Mouse (Mus musculus): Measurements from ENCODE around the gene Crebl2. TPM values are rescaled to one million over a fixed set of nuclear protein-coding genes. Genes with fewer than 3 reads are reported as not detected.

Crebl2 gene
- polyA plus RNA-seq, 1 experiment from 2014 or later, result 1.8 TPM

DNA sequence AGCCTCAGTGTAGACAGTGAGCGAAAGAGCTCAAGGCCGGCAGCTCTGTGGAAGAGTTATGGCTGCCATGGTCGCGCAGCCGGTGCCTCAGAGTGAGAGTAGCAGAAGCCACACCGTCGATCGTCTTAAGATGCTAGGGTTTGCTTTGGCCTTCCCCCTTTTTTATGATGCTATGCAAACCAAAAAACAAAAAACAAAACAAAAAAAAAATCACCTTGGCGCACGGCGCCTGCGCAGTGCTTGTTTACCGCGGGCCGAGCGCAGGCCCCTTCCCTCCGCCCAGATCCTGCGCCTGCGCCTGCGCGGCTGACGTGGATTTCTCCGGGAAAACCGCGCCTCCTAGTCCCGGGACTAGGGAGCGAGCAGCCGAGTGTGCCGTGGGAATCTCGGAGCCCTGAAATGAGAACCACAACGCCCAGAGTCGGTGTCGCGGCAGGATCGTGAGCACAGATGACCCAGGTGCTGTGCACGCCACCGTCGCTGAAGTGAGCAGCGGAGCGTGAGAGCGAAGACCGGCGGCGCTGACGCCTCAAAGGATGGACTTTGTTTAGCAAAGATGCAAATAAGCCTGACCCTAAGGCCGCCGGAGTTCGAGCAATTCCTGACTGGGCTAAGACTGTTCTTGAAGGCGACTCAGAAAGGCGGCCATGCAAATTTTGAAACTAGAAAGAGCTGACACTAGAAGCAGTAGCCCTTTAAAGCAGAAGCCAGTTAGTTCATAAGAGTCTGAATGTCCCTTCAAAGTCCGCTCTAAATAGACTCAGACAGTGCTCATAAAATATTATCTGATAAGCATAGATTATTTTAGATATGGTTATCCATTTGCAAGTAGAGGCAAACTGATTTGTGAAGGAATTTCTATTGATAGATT lies 68.4 kb downstream of the Crebl2 start, which contains the start of gene Gpr19:
TSS of gene Gpr19 (minus strand) at position 484 of the 871 bp plus-strand sequence.
- Histone ChIP-seq H3K9ac (peak within 1 kb of the TSS; percentile 78), H3K4me2 (peak within 1 kb of the TSS; percentile 76)
- peak; percentile 93 for ATAC-seq (ENCODE audit: low FRiP score)

DNA sequence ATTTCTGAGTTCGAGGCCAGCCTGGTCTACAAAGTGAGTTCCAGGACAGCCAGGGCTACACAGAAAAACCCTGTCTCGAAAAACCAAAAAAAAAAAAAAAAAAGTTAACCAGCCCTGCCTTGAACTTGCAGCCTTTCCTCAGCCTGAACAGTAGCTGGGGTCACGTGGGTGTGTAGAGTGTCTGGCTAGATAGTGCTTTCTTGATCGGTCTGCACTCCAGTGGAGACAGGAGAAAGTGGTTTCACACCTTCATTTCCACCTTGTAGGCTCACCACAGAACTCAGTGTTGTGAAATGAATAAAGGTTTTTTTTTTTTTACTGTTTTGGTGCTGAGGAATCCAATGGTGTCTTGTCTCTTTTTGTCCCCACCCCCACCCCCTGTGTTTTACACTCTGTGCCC lies 73.4 kb downstream of the Crebl2 start:
- Histone ChIP-seq H3K27me3 (no peaks in the 10 kb centered on the region), H3K4me1 (0 out of 2 replicates have a peak, but pooled peaks cover 6% of the 10 kb centered on the region), H3K27ac (no peak overlapping the region), H3K36me3 (replicated peaks) (no peaks in the 10 kb centered on the region), H3K9me3 (no peaks in the 10 kb centered on the region), H3K9ac (no peak overlapping the region), H3K4me3 (replicated peaks) (no peak overlapping the region), H3K4me2 (no peak overlapping the region)
- WGBS, result 85% methylated on average over 4 of the region's 4 CpGs
- no peak for ATAC-seq (ENCODE audit: low FRiP score)

More for the DNA sequence above, 68.4 kb downstream of the Crebl2 start, which contains the start of gene Gpr19:
- Histone ChIP-seq H3K4me1 (peaks cover 17% of the 10 kb centered on the region), H3K9me3 (no peaks in the 10 kb centered on the region), H3K4me3 (replicated peaks) (peak within 1 kb of the TSS; percentile 63), H3K27ac (peak within 1 kb of the TSS; percentile 100), H3K27me3 (no peaks in the 10 kb centered on the region), H3K36me3 (replicated peaks) (no peaks in the 10 kb centered on the region)
- under 1% methylated on average over 51 of the region's 51 CpGs for WGBS

DNA sequence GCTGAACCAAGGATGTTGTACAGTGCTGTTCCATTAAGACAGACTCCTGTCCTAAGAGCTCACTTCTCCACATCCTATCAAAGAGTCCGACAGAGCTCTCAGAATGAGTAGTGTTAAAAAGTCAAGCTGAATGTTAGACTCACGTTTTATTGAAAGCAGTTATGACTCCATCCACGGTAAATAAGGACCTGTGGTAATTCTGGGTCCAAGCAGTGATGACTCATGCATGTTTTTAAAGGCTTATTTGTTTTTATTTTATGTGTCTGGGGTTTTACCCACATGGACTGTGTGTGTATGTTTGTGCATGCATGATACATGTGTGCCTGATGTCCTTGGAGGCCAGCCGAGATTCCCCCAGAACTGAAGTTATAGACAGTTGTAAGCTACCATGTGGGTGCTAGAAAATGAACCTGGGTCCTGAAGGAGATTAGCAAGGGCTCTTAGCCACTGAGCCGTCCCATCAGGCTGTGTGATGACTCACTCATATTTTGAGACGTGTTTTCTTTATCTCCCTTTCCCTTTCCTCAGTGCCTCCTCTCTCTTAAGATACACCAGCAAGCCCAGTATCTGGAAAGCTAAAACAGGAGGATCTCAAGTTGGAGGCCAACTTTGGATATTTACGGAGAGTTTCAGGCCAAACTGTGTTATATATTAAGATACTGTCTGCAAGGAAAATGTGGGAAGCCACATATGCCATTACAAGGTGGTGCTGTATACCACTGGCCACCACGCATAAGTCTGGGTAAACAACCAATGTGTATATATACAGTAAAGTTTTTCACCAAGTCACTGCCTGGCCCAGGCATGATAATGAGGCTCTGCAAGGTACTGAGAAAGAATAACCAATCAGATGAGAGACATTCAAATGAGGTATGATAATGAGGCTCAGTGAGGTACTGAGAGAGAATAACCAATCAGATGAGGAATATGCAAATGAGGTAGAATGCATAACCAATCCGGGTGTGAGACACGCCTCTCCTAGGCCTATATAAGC lies 74.2 kb downstream of the Crebl2 start:
- H3K9ac ChIP-seq, result no peak overlapping the region
- 95% methylated on average over 10 of the region's 10 CpGs for WGBS
- no peak overlapping the region for H3K27ac ChIP-seq
- H3K4me3 ChIP-seq (replicated peaks), result no peak overlapping the region
- H3K4me2 ChIP-seq, result no peak overlapping the region
- 0 out of 2 replicates have a peak, but pooled peaks cover 5% of the 10 kb centered on the region for H3K4me1 ChIP-seq
- no peak for ATAC-seq (ENCODE audit: low FRiP score)
- H3K9me3 ChIP-seq, result no peaks in the 10 kb centered on the region
- no peaks in the 10 kb centered on the region for H3K36me3 ChIP-seq (replicated peaks)
- H3K27me3 ChIP-seq, result no peaks in the 10 kb centered on the region

DNA sequence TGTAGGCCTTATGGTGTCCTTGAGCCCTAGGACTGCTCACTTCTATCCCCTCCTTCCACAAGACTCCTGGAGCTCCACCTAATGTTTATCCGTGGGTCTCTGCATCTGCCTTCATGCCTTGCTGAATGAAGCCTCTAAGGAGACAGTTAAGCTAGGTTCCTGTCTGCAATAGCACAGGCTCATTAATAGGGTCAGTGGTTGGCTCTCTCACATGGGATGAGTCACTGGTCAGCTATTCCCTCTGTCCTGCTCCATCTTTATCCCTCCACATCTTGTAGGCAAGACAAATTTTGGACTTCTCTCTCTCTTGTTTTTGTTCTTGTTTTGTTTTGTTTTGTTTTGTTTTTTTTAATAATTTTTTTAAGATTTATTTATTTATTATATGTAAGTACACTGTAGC lies 75.9 kb downstream of the Crebl2 start:
- no peak overlapping the region for H3K9ac ChIP-seq
- H3K4me2 ChIP-seq, result no peak overlapping the region
- H3K4me3 ChIP-seq (replicated peaks), result no peak overlapping the region
- H3K36me3 ChIP-seq (replicated peaks), result no peaks in the 10 kb centered on the region
- H3K4me1 ChIP-seq, result no peaks in the 10 kb centered on the region
- H3K9me3 ChIP-seq, result no peaks in the 10 kb centered on the region
- 76% methylated on average over 1 of the region's 1 CpGs for WGBS
- H3K27ac ChIP-seq, result no peak overlapping the region
- no peak for ATAC-seq (ENCODE audit: low FRiP score)
- no peaks in the 10 kb centered on the region for H3K27me3 ChIP-seq

Other genes starting within 250 kb of the Crebl2 start
- 1.1 TPM in 2 replicates for gene Mansc1, start 197.7 kb upstream of the Crebl2 start, polyA plus RNA-seq (2016; fragmentation: Nextera tagmentation; extraction: Ambion mirVana)
- 34.4 and 35.8 TPM in 2 replicates for gene Borcs5, start 190.6 kb upstream of the Crebl2 start, polyA plus RNA-seq (2016; fragmentation: Nextera tagmentation; extraction: Ambion mirVana)
- 20.4 and 22.0 TPM in 2 replicates for gene Dusp16, start 37.5 kb upstream of the Crebl2 start, polyA plus RNA-seq (2016; fragmentation: Nextera tagmentation; extraction: Ambion mirVana)
- gene Gpr19, start 68.4 kb downstream of the Crebl2 start, polyA plus RNA-seq (2016; fragmentation: Nextera tagmentation; extraction: Ambion mirVana), result 38.5 and 45.6 TPM in 2 replicates
- gene Cdkn1b, start 90.2 kb downstream of the Crebl2 start, polyA plus RNA-seq (2016; fragmentation: Nextera tagmentation; extraction: Ambion mirVana), result 36.4 and 40.5 TPM in 2 replicates
- 3.7 and 3.9 TPM in 2 replicates for gene Apold1, start 151.6 kb downstream of the Crebl2 start, polyA plus RNA-seq (2016; fragmentation: Nextera tagmentation; extraction: Ambion mirVana)
- gene Ddx47, start 181.5 kb downstream of the Crebl2 start, polyA plus RNA-seq (2016; fragmentation: Nextera tagmentation; extraction: Ambion mirVana), result 91.3 and 93.0 TPM in 2 replicates
- 1.7 and 1.8 TPM in 2 replicates for gene Gprc5a, start 235.5 kb downstream of the Crebl2 start, polyA plus RNA-seq (2016; fragmentation: Nextera tagmentation; extraction: Ambion mirVana)

Measured in forebrain, embryonic 12.5 days (tissue).